Mouse (Mus musculus) limb, embryonic 10.5 days (tissue): ENCODE measurements around the gene Ctf2. TPM values are rescaled to one million over a fixed set of nuclear protein-coding genes. Genes with fewer than 3 reads are reported as not detected.
"Not testable (repeated sequence)": the region's sequence is repeated elsewhere in the genome, so short reads cannot be mapped to it uniquely, and the experiment has no call there.

ENCODE experiments used
- DNase-seq: peaks from one replicate; pipeline ENCODE4 v3.0.0-alpha.2; 2017; ENCODE audit warnings: low spot score
- H3K27ac ChIP-seq: fragments of 300-500 bp; sonication (generic); 2 replicates; pipeline ENCODE4 v1.5.1; 2016; ENCODE audit warnings: mild to moderate bottlenecking
- H3K27me3 ChIP-seq: fragments of 300-500 bp; sonication (generic); 2 replicates; pipeline ENCODE4 v1.6.1; 2016; ENCODE audit warnings: low read depth, mild to moderate bottlenecking; ENCODE audit not compliant: poor library complexity, severe bottlenecking
- H3K36me3 ChIP-seq: fragments of 300-500 bp; sonication (generic); 2 replicates; pipeline ENCODE4 v1.6.1; 2016; ENCODE audit warnings: mild to moderate bottlenecking, moderate library complexity
- H3K4me1 ChIP-seq: fragments of 300-500 bp; sonication (generic); 2 replicates; pipeline ENCODE4 v1.6.1; 2016
- H3K4me3 ChIP-seq: fragments of 300-500 bp; sonication (generic); 2 replicates; pipeline ENCODE4 v1.5.1; 2016; ENCODE audit warnings: mild to moderate bottlenecking, moderate library complexity
- H3K9me3 ChIP-seq: fragments of 300-500 bp; sonication (generic); replicated peaks from 2 replicates; pipeline ENCODE4 v1.6.1; 2016; ENCODE audit warnings: mild to moderate bottlenecking
- WGBS: fragments of 180-500 bp; shearing (Covaris S2); methylation state at CpG from one replicate; pipeline ENCODE4 v1.1.7; 2016; 5-methylcytosine and 5-hydroxymethylcytosine counted together
- polyA plus RNA-seq: library from polyadenylated mRNA; unstranded; fragments of >200 nt; fragmentation: Nextera tagmentation; extraction: Ambion mirVana; gene quantifications from 2 replicates; pipeline ENCODE4 v1.2.1, GENCODE M21; 2016

Ctf2 gene
- polyA plus RNA-seq = 0.28 and 0.73 TPM in 2 replicates

- not testable (repeated sequence) for H3K4me3 ChIP-seq, H3K4me1 ChIP-seq, H3K36me3 ChIP-seq, DNase-seq, H3K9me3 ChIP-seq, H3K27ac ChIP-seq, H3K27me3 ChIP-seq
- 100% methylated on average over 1 of the region's 5 CpGs for WGBS
These were observed at the start of gene Ctf2 for GRCm38 (mm10) chr7:127732066-127732465. Gene Ctf2 (minus strand): TSS chr7:127732166.

GRCm38 (mm10) chr7:127778350-127778749, 46.4 kb upstream of the Ctf2 start:
- peak overlapping the region; percentile 99 for H3K27ac ChIP-seq
- H3K9me3 ChIP-seq = no peaks in the 10 kb centered on the region
- peaks cover 20% of the 10 kb centered on the region for H3K4me1 ChIP-seq
- 84% methylated on average over 4 of the region's 4 CpGs for WGBS
- DNase-seq = no peak
- H3K36me3 ChIP-seq = peaks cover 66% of the 10 kb centered on the region
- H3K27me3 ChIP-seq = no peaks in the 10 kb centered on the region
- peak overlapping the region; percentile 97 for H3K4me3 ChIP-seq

- no peaks in the 10 kb centered on the region for H3K9me3 ChIP-seq
- peaks cover 60% of the 10 kb centered on the region for H3K36me3 ChIP-seq
- H3K4me3 ChIP-seq = peak overlapping the region; percentile 97
- H3K4me1 ChIP-seq = peaks cover 20% of the 10 kb centered on the region
- no peaks in the 10 kb centered on the region for H3K27me3 ChIP-seq
- 4% methylated on average over 64 of the region's 66 CpGs for WGBS
- H3K27ac ChIP-seq = peak overlapping the region; percentile 99
- peak; percentile 87 for DNase-seq
These were observed 45.7 kb upstream of the Ctf2 start for GRCm38 (mm10) chr7:127777474-127778266.

- no peaks in the 10 kb centered on the region for H3K9me3 ChIP-seq
- H3K4me3 ChIP-seq = peak overlapping the region; percentile 97
- peaks cover 20% of the 10 kb centered on the region for H3K4me1 ChIP-seq
- WGBS = under 1% methylated on average over 69 of the region's 70 CpGs
- peaks cover 53% of the 10 kb centered on the region for H3K36me3 ChIP-seq
- peak; percentile 95 for DNase-seq
- H3K27me3 ChIP-seq = no peaks in the 10 kb centered on the region
- H3K27ac ChIP-seq = peak overlapping the region; percentile 99
These were observed 45.0 kb upstream of the Ctf2 start for GRCm38 (mm10) chr7:127776878-127777473.

- WGBS = under 1% methylated on average over 23 of the region's 23 CpGs
- Histone ChIP-seq H3K4me3 (peak within 1 kb of the TSS; percentile 97), H3K27me3 (no peaks in the 10 kb centered on the region), H3K9me3 (no peaks in the 10 kb centered on the region), H3K27ac (peak within 1 kb of the TSS; percentile 99), H3K4me1 (peaks cover 20% of the 10 kb centered on the region), H3K36me3 (peaks cover 47% of the 10 kb centered on the region)
- DNase-seq = peak; percentile 86
These were observed 44.5 kb upstream of the Ctf2 start, which contains the start of gene Setd1a for GRCm38 (mm10) chr7:127776426-127776825. Gene Setd1a (plus strand): TSS chr7:127776670.

GRCm38 (mm10) chr7:127775837-127776236, 43.9 kb upstream of the Ctf2 start:
- H3K27ac ChIP-seq = peak overlapping the region; percentile 99
- peak overlapping the region; percentile 97 for H3K4me3 ChIP-seq
- H3K9me3 ChIP-seq, H3K27me3 ChIP-seq, DNase-seq: not testable (repeated sequence)
- H3K36me3 ChIP-seq = peaks cover 41% of the 10 kb centered on the region
- peaks cover 25% of the 10 kb centered on the region for H3K4me1 ChIP-seq
- 78% methylated on average over 7 of the region's 7 CpGs for WGBS

- 45% methylated on average over 9 of the region's 9 CpGs for WGBS
- no peaks in the 10 kb centered on the region for H3K9me3 ChIP-seq
- DNase-seq = peak; percentile 68
- H3K36me3 ChIP-seq = peaks cover 21% of the 10 kb centered on the region
- 0 out of 2 replicates have a peak overlapping the region, but pooled peaks have one; percentile 15 for H3K4me3 ChIP-seq
- peaks cover 45% of the 10 kb centered on the region for H3K4me1 ChIP-seq
- H3K27ac ChIP-seq = peak overlapping the region; percentile 19; the same call in 1 of the 2 replicates
- no peaks in the 10 kb centered on the region for H3K27me3 ChIP-seq
These were observed 41.9 kb upstream of the Ctf2 start for GRCm38 (mm10) chr7:127773664-127774384.

- DNase-seq = no peak
- Histone ChIP-seq H3K4me3 (no peak overlapping the region), H3K4me1 (peaks cover 47% of the 10 kb centered on the region), H3K27ac (no peak overlapping the region), H3K27me3 (no peaks in the 10 kb centered on the region), H3K9me3 (no peaks in the 10 kb centered on the region), H3K36me3 (peaks cover 26% of the 10 kb centered on the region)
- 97% methylated on average over 1 of the region's 1 CpGs for WGBS
These were observed 40.6 kb upstream of the Ctf2 start for GRCm38 (mm10) chr7:127772557-127772956.

GRCm38 (mm10) chr7:127772080-127772479, 40.1 kb upstream of the Ctf2 start:
- H3K27me3 ChIP-seq = no peaks in the 10 kb centered on the region
- no peak overlapping the region for H3K27ac ChIP-seq
- peaks cover 45% of the 10 kb centered on the region for H3K4me1 ChIP-seq
- H3K9me3 ChIP-seq = no peaks in the 10 kb centered on the region
- DNase-seq = no peak
- H3K4me3 ChIP-seq = no peak overlapping the region
- H3K36me3 ChIP-seq = peaks cover 29% of the 10 kb centered on the region
- WGBS = 89% methylated on average over 3 of the region's 3 CpGs

GRCm38 (mm10) chr7:127771262-127771661, 39.3 kb upstream of the Ctf2 start:
- no peaks in the 10 kb centered on the region for H3K9me3 ChIP-seq
- H3K27ac ChIP-seq = 0 out of 2 replicates have a peak overlapping the region, but pooled peaks have one; percentile 95
- no peak for DNase-seq
- H3K4me3 ChIP-seq = peak overlapping the region; percentile 76; the same call in 1 of the 2 replicates
- 80% methylated on average over 5 of the region's 5 CpGs for WGBS
- H3K27me3 ChIP-seq = no peaks in the 10 kb centered on the region
- H3K36me3 ChIP-seq = peaks cover 37% of the 10 kb centered on the region
- H3K4me1 ChIP-seq = peaks cover 45% of the 10 kb centered on the region

GRCm38 (mm10) chr7:127770039-127770905, 38.3 kb upstream of the Ctf2 start:
- Histone ChIP-seq H3K36me3 (peaks cover 47% of the 10 kb centered on the region), H3K4me1 (peaks cover 45% of the 10 kb centered on the region), H3K27me3 (no peaks in the 10 kb centered on the region), H3K4me3 (peak overlapping the region; percentile 76), H3K9me3 (no peaks in the 10 kb centered on the region), H3K27ac (peak overlapping the region; percentile 95)
- peak; percentile 53 for DNase-seq
- 5% methylated on average over 27 of the region's 27 CpGs for WGBS

GRCm38 (mm10) chr7:127769651-127770038, 37.7 kb upstream of the Ctf2 start, which contains the start of gene Orai3:
Gene Orai3 (plus strand): TSS chr7:127769815.
- Histone ChIP-seq H3K27ac (peak within 1 kb of the TSS; percentile 95), H3K36me3 (peaks cover 53% of the 10 kb centered on the region), H3K4me1 (peaks cover 45% of the 10 kb centered on the region), H3K9me3 (no peaks in the 10 kb centered on the region), H3K4me3 (peak within 1 kb of the TSS; percentile 76), H3K27me3 (no peaks in the 10 kb centered on the region)
- under 1% methylated on average over 24 of the region's 24 CpGs for WGBS
- peak; percentile 88 for DNase-seq
